Mouse (Mus musculus): ENCODE data around the gene Mmd. TPM values are rescaled to one million over a fixed set of nuclear protein-coding genes. Genes with fewer than 3 reads are reported as not detected.
A peak's percentile ranks its signal among the peaks of the same experiment; 100 is the strongest.

Mmd gene
- polyA plus RNA-seq, 1 experiment: 102 TPM

GRCm38 (mm10) chr11:90231631-90232030, 17.6 kb upstream of the Mmd start:
- DNase-seq (ENCODE audit: low read depth): no peak
- TF ChIP-seq CTCF (IDR thresholded peaks at IDR 0.05; ENCODE audit: borderline replicate concordance, extremely low read depth, insufficient read depth, insufficient read length) (no peak), POLR2A (IDR thresholded peaks at IDR 0.05; ENCODE audit: borderline replicate concordance, extremely low read depth, insufficient read depth, insufficient read length, poor library complexity, severe bottlenecking) (no peak)

- TF ChIP-seq POLR2A (IDR thresholded peaks at IDR 0.05; ENCODE audit: borderline replicate concordance, extremely low read depth, insufficient read depth, insufficient read length, poor library complexity, severe bottlenecking) (no peak), CTCF (IDR thresholded peaks at IDR 0.05; ENCODE audit: borderline replicate concordance, extremely low read depth, insufficient read depth, insufficient read length) (no peak)
- peak; percentile 61 for DNase-seq (ENCODE audit: low read depth)
These were observed 16.6 kb upstream of the Mmd start for GRCm38 (mm10) chr11:90232685-90233084.

GRCm38 (mm10) chr11:90235221-90235620, 14.0 kb upstream of the Mmd start:
- TF ChIP-seq CTCF (IDR thresholded peaks at IDR 0.05; ENCODE audit: borderline replicate concordance, extremely low read depth, insufficient read depth, insufficient read length): no peak
- TF ChIP-seq POLR2A (IDR thresholded peaks at IDR 0.05; ENCODE audit: borderline replicate concordance, extremely low read depth, insufficient read depth, insufficient read length, poor library complexity, severe bottlenecking): no peak
- no peak for DNase-seq (ENCODE audit: low read depth)

GRCm38 (mm10) chr11:90237616-90238015, 11.6 kb upstream of the Mmd start:
- DNase-seq (ENCODE audit: low read depth): no peak
- TF ChIP-seq POLR2A (IDR thresholded peaks at IDR 0.05; ENCODE audit: borderline replicate concordance, extremely low read depth, insufficient read depth, insufficient read length, poor library complexity, severe bottlenecking) (no peak), CTCF (IDR thresholded peaks at IDR 0.05; ENCODE audit: borderline replicate concordance, extremely low read depth, insufficient read depth, insufficient read length) (no peak)

- DNase-seq (ENCODE audit: low read depth): no peak
- TF ChIP-seq CTCF (IDR thresholded peaks at IDR 0.05; ENCODE audit: borderline replicate concordance, extremely low read depth, insufficient read depth, insufficient read length) (no peak), POLR2A (IDR thresholded peaks at IDR 0.05; ENCODE audit: borderline replicate concordance, extremely low read depth, insufficient read depth, insufficient read length, poor library complexity, severe bottlenecking) (no peak)
These were observed 10.6 kb upstream of the Mmd start for GRCm38 (mm10) chr11:90238657-90239056.

GRCm38 (mm10) chr11:90240652-90241330, 8.5 kb upstream of the Mmd start:
- no peak for DNase-seq (ENCODE audit: low read depth)
- TF ChIP-seq POLR2A (IDR thresholded peaks at IDR 0.05; ENCODE audit: borderline replicate concordance, extremely low read depth, insufficient read depth, insufficient read length, poor library complexity, severe bottlenecking): no peak
- TF ChIP-seq CTCF (IDR thresholded peaks at IDR 0.05; ENCODE audit: borderline replicate concordance, extremely low read depth, insufficient read depth, insufficient read length): no peak

GRCm38 (mm10) chr11:90241874-90242273, 7.4 kb upstream of the Mmd start:
- DNase-seq (ENCODE audit: low read depth): no peak
- no peak for TF ChIP-seq POLR2A (IDR thresholded peaks at IDR 0.05; ENCODE audit: borderline replicate concordance, extremely low read depth, insufficient read depth, insufficient read length, poor library complexity, severe bottlenecking)
- no peak for TF ChIP-seq CTCF (IDR thresholded peaks at IDR 0.05; ENCODE audit: borderline replicate concordance, extremely low read depth, insufficient read depth, insufficient read length)

- no peak for TF ChIP-seq CTCF (IDR thresholded peaks at IDR 0.05; ENCODE audit: borderline replicate concordance, extremely low read depth, insufficient read depth, insufficient read length)
- no peak for TF ChIP-seq POLR2A (IDR thresholded peaks at IDR 0.05; ENCODE audit: borderline replicate concordance, extremely low read depth, insufficient read depth, insufficient read length, poor library complexity, severe bottlenecking)
- DNase-seq (ENCODE audit: low read depth): no peak
These were observed 6.0 kb upstream of the Mmd start for GRCm38 (mm10) chr11:90243300-90243699.

GRCm38 (mm10) chr11:90245630-90246029, 3.6 kb upstream of the Mmd start:
- no peak for TF ChIP-seq CTCF (IDR thresholded peaks at IDR 0.05; ENCODE audit: borderline replicate concordance, extremely low read depth, insufficient read depth, insufficient read length)
- no peak for TF ChIP-seq POLR2A (IDR thresholded peaks at IDR 0.05; ENCODE audit: borderline replicate concordance, extremely low read depth, insufficient read depth, insufficient read length, poor library complexity, severe bottlenecking)
- DNase-seq (ENCODE audit: low read depth): no peak

- TF ChIP-seq CTCF (IDR thresholded peaks at IDR 0.05; ENCODE audit: borderline replicate concordance, extremely low read depth, insufficient read depth, insufficient read length) (no peak), POLR2A (IDR thresholded peaks at IDR 0.05; ENCODE audit: borderline replicate concordance, extremely low read depth, insufficient read depth, insufficient read length, poor library complexity, severe bottlenecking) (no peak)
- DNase-seq (ENCODE audit: low read depth): no peak
These were observed 2.6 kb upstream of the Mmd start for GRCm38 (mm10) chr11:90246676-90247075.

- no peak for DNase-seq (ENCODE audit: low read depth)
- TF ChIP-seq POLR2A (IDR thresholded peaks at IDR 0.05; ENCODE audit: borderline replicate concordance, extremely low read depth, insufficient read depth, insufficient read length, poor library complexity, severe bottlenecking) (no peak), CTCF (IDR thresholded peaks at IDR 0.05; ENCODE audit: borderline replicate concordance, extremely low read depth, insufficient read depth, insufficient read length) (no peak)
These were observed 1.5 kb upstream of the Mmd start for GRCm38 (mm10) chr11:90247793-90248192.

- TF ChIP-seq CTCF (IDR thresholded peaks at IDR 0.05; ENCODE audit: borderline replicate concordance, extremely low read depth, insufficient read depth, insufficient read length) (no peak), POLR2A (IDR thresholded peaks at IDR 0.05; ENCODE audit: borderline replicate concordance, extremely low read depth, insufficient read depth, insufficient read length, poor library complexity, severe bottlenecking) (no peak)
- peak; percentile 76 for DNase-seq (ENCODE audit: low read depth)
These were observed 465 bp downstream of the Mmd start for GRCm38 (mm10) chr11:90249701-90250141.
